Mouse (Mus musculus): ENCODE data around the gene Aldh3a1. TPM values are rescaled to one million over a fixed set of nuclear protein-coding genes. Genes with fewer than 3 reads are reported as not detected.
A peak's percentile ranks its signal among the peaks of the same experiment; 100 is the strongest.

Gene Aldh3a1
- 0.10 and 0.12 TPM in 2 replicates for polyA plus RNA-seq (2015; fragmentation: Nextera tagmentation; extraction: Ambion mirVana)

DNA sequence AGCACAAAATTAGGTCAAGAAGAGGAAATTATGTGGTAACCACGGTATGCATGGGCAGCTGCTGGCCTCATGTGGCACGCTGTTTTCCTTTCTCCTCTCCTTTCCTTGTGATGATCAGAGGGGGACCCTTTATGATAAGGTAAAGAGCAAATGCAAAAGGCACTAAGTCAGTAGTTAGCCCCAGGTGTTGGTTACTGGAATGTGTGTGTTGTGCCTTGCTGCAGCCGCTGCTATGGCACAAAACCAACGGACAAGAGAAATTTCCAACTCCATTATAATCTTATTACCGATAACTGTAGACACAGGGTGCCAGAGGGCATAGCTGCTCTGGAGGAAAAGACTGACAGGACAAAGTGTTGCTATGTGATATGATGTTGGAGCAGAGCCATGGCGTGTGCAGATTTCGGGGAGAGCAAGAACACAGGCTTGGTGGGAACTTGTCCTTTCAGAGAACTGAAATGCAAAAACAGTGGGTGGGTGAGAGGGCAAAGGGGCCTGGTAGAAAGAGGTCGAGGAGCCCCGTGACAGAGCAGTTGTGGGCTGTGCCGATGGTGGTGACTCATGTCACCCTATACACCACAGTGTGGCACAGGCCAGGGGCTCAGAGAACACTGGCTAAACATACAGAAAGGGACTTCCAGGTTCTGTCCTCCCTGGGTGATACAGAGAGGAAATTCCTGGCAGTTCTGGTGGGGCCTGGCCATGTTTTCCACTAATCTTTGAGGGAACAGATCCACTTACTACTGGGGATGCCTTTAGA is at the start of gene Aldh3a1:
TSS of gene Aldh3a1 (plus strand) at position 51 of the 760 bp plus-strand sequence.
- WGBS = 79% methylated on average over 10 of the region's 10 CpGs
- no peaks in the 10 kb centered on the region for H3K36me3 ChIP-seq (ENCODE audit: control insufficient read depth, insufficient read depth)
- ATAC-seq = no peak

DNA sequence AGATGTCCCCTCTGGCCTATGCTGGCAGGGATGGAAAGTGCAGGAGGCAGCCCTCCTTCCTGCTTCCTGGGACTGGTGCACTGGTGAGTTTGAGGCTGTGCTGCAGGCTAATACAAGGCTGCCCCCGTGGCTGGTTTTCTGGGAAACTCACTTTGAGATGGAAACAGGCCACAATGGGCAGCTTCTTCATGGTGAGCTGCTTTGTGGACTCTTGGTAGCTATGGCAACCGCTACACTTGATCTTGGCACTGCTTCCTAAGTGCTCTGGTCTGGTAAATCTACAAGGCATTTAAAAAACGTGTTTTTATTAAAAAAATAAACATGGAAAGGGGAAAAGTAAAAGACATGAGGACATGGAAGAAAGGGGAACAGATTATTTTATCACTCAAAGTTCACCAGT is 49.2 kb upstream of the Aldh3a1 start:
- peaks cover 100% of the 10 kb centered on the region for H3K36me3 ChIP-seq (ENCODE audit: control insufficient read depth, insufficient read depth)
- H3K27me3 ChIP-seq (replicated peaks; ENCODE audit: control insufficient read depth, insufficient read depth, low read length) = no peaks in the 10 kb centered on the region
- no peak for TF ChIP-seq CTCF (IDR thresholded peaks at IDR 0.05; ENCODE audit: low read depth)
- WGBS = 74% methylated on average over 3 of the region's 3 CpGs
- no peak overlapping the region for H3K4me3 ChIP-seq (ENCODE audit: low read depth, low read length)
- ATAC-seq = no peak
- no peak overlapping the region for H3K4me2 ChIP-seq (replicated peaks; ENCODE audit: low read depth)
- no peak overlapping the region for H3K9ac ChIP-seq (ENCODE audit: low read depth, low read length)
- H3K27ac ChIP-seq (ENCODE audit: low read depth, low read length) = no peak overlapping the region; the same call in 1 of the 2 replicates
- H3K9me3 ChIP-seq (ENCODE audit: control insufficient read depth) = no peaks in the 10 kb centered on the region
- no peaks in the 10 kb centered on the region for H3K4me1 ChIP-seq (replicated peaks; ENCODE audit: control insufficient read depth, insufficient read depth, low read length)

More for the DNA sequence above, at the start of gene Aldh3a1:
- Histone ChIP-seq H3K27me3 (replicated peaks; ENCODE audit: control insufficient read depth, insufficient read depth, low read length) (peaks cover 7% of the 10 kb centered on the region; the same call in 1 of the 2 replicates), H3K4me2 (replicated peaks; ENCODE audit: low read depth) (no peak within 1 kb of the TSS), H3K27ac (ENCODE audit: low read depth, low read length) (no peak within 1 kb of the TSS), H3K4me1 (replicated peaks; ENCODE audit: control insufficient read depth, insufficient read depth, low read length) (no peaks in the 10 kb centered on the region), H3K9me3 (ENCODE audit: control insufficient read depth) (no peaks in the 10 kb centered on the region), H3K9ac (ENCODE audit: low read depth, low read length) (no peak within 1 kb of the TSS), H3K4me3 (ENCODE audit: low read depth, low read length) (no peak within 1 kb of the TSS)
- TF ChIP-seq CTCF (IDR thresholded peaks at IDR 0.05; ENCODE audit: low read depth) = no peak

DNA sequence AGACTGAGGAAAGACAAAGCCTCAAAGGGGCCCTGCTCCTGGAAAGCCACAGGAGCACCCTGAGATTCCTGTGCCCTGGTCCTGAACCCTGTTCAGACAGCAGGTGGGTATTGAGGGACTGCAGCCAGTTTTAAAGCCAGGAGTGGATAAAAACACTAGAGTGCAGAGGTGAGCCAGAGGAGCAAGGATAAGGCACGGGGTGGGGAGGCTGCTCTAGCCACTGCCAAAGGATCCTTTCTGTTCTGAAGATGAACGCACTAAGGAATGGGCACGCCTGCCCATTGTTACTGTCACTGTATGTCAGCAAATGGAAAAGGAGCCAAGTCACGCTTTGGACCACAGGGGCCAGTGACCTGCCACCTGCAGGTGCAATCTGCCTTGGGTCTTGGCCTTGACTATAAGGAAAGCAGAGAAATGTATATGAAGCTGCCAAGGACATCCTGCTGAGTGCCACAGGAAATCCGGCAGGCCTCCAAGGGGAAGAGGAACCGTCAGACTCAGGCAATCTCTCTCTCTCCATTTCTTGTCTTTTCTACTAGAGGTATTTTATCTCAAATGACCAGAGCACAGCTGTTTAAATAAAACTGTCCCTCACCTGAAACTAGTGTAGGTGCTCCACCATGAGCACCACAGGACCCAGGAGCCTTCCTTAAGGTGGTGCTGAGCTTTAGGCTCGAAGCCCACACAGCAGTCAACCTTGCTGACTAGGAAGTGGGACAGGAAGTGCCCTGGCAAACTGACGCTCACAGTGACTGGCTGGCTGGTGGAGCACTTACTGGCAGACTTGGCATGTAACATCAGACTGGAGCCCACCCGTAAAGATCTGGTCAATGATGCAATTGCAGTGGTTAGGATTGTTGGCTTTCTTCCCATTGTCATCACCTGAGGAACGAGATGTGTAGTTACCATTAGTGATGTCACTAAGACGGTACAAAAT is 47.3 kb upstream of the Aldh3a1 start:
- Histone ChIP-seq H3K9ac (ENCODE audit: low read depth, low read length) (no peak overlapping the region), H3K27me3 (replicated peaks; ENCODE audit: control insufficient read depth, insufficient read depth, low read length) (no peaks in the 10 kb centered on the region), H3K27ac (ENCODE audit: low read depth, low read length) (0 out of 2 replicates have a peak overlapping the region, but pooled peaks have one; percentile 2), H3K36me3 (ENCODE audit: control insufficient read depth, insufficient read depth) (peaks cover 100% of the 10 kb centered on the region), H3K4me2 (replicated peaks; ENCODE audit: low read depth) (no peak overlapping the region), H3K9me3 (ENCODE audit: control insufficient read depth) (no peaks in the 10 kb centered on the region), H3K4me1 (replicated peaks; ENCODE audit: control insufficient read depth, insufficient read depth, low read length) (no peaks in the 10 kb centered on the region), H3K4me3 (ENCODE audit: low read depth, low read length) (no peak overlapping the region)
- WGBS = 80% methylated on average over 11 of the region's 11 CpGs
- no peak for ATAC-seq
- no peak for TF ChIP-seq CTCF (IDR thresholded peaks at IDR 0.05; ENCODE audit: low read depth)

DNA sequence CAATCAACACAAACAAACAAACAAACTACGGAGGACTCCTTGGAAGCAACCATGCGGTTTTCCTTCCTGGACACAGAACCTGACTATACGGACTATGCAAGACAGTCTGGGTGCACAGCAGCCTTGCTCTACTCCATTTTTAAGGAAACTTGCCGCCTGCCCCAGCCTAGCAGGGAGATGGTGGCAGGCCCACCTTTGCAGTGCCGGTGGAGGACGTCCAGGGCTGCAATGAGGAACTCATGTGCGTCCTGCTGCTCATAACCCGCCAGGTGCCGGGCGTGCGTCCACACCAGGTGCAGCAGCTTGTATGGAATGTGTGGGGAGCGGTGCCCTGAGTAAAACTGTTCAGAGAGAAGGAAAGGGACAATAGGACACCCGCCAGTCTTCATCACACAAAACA is 46.2 kb upstream of the Aldh3a1 start:
- Histone ChIP-seq H3K9ac (ENCODE audit: low read depth, low read length) (no peak overlapping the region), H3K27ac (ENCODE audit: low read depth, low read length) (no peak overlapping the region), H3K27me3 (replicated peaks; ENCODE audit: control insufficient read depth, insufficient read depth, low read length) (no peaks in the 10 kb centered on the region), H3K4me3 (ENCODE audit: low read depth, low read length) (no peak overlapping the region), H3K4me2 (replicated peaks; ENCODE audit: low read depth) (no peak overlapping the region), H3K36me3 (ENCODE audit: control insufficient read depth, insufficient read depth) (peaks cover 100% of the 10 kb centered on the region), H3K9me3 (ENCODE audit: control insufficient read depth) (no peaks in the 10 kb centered on the region), H3K4me1 (replicated peaks; ENCODE audit: control insufficient read depth, insufficient read depth, low read length) (no peaks in the 10 kb centered on the region)
- no peak for ATAC-seq
- 86% methylated on average over 13 of the region's 13 CpGs for WGBS
- TF ChIP-seq CTCF (IDR thresholded peaks at IDR 0.05; ENCODE audit: low read depth) = no peak

DNA sequence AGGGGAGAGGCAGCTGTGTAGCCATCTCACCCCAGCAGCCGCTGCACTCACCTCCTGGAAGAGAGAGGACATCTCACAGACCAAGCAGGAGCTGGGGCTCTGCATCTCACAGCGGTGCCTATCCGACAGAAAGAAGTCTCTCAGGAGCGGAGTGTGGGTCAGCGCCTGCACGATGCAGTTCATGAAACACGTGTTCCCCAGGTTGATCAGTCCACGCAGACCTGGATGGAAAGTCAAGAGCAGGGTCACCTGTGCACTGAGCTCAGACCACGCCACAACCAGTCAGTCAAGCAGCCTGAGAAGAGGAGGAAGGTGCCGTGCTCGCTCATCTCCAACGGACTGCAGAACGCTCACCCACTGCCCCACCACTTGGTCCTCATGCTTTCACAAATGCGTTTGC is 44.6 kb upstream of the Aldh3a1 start:
- Histone ChIP-seq H3K4me3 (ENCODE audit: low read depth, low read length) (no peak overlapping the region), H3K27ac (ENCODE audit: low read depth, low read length) (no peak overlapping the region; the same call in 1 of the 2 replicates), H3K4me1 (replicated peaks; ENCODE audit: control insufficient read depth, insufficient read depth, low read length) (no peaks in the 10 kb centered on the region), H3K9me3 (ENCODE audit: control insufficient read depth) (no peaks in the 10 kb centered on the region), H3K9ac (ENCODE audit: low read depth, low read length) (no peak overlapping the region), H3K4me2 (replicated peaks; ENCODE audit: low read depth) (no peak overlapping the region), H3K27me3 (replicated peaks; ENCODE audit: control insufficient read depth, insufficient read depth, low read length) (no peaks in the 10 kb centered on the region), H3K36me3 (ENCODE audit: control insufficient read depth, insufficient read depth) (peaks cover 100% of the 10 kb centered on the region)
- ATAC-seq = no peak
- no peak for TF ChIP-seq CTCF (IDR thresholded peaks at IDR 0.05; ENCODE audit: low read depth)
- 95% methylated on average over 14 of the region's 14 CpGs for WGBS

DNA sequence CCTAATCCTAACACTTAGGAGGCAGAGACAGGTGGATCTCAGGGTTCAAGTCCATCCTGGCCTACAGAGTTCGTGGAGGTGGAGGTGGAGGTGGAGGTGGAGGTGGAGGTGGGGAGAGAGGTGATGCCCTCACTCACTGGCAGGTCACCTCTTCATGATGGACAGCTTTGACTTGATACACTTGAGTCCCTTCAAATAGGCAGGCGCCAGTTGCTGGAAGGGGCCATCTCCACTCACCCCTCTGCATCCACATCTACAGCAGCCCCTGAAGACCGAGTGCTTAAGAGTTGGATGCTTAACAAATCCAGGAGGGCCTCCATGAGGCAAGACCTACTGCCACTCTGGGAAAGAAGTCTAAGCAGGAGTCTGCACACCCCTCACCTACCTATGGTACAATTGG is 44.0 kb upstream of the Aldh3a1 start:
- H3K4me2 ChIP-seq (replicated peaks; ENCODE audit: low read depth) = no peak overlapping the region
- H3K4me3 ChIP-seq (ENCODE audit: low read depth, low read length) = no peak overlapping the region
- H3K27ac ChIP-seq (ENCODE audit: low read depth, low read length) = no peak overlapping the region
- H3K27me3 ChIP-seq (replicated peaks; ENCODE audit: control insufficient read depth, insufficient read depth, low read length) = no peaks in the 10 kb centered on the region
- no peak overlapping the region for H3K9ac ChIP-seq (ENCODE audit: low read depth, low read length)
- WGBS = 77% methylated on average over 3 of the region's 3 CpGs
- no peaks in the 10 kb centered on the region for H3K4me1 ChIP-seq (replicated peaks; ENCODE audit: control insufficient read depth, insufficient read depth, low read length)
- no peak for TF ChIP-seq CTCF (IDR thresholded peaks at IDR 0.05; ENCODE audit: low read depth)
- peaks cover 95% of the 10 kb centered on the region for H3K36me3 ChIP-seq (ENCODE audit: control insufficient read depth, insufficient read depth)
- ATAC-seq = no peak
- H3K9me3 ChIP-seq (ENCODE audit: control insufficient read depth) = no peaks in the 10 kb centered on the region
